Mouse (Mus musculus) testis, adult 2 months (tissue): ENCODE data around the gene Lsm3.

Experiments used
- CTCF ChIP-seq: fragments of 200-500 bp; IDR thresholded peaks from 2 replicates; pipeline ENCODE4 v1.5.1; 2012; ENCODE audit warnings: low read depth, mild to moderate bottlenecking, inconsistent platforms, low read length, moderate library complexity; ENCODE audit not compliant: control insufficient read depth, insufficient read depth, insufficient replicate concordance
- POLR2A ChIP-seq: fragments of 200-500 bp; IDR thresholded peaks from 2 replicates; pipeline ENCODE4 v1.6.1; 2012; ENCODE audit warnings: low read depth, mild to moderate bottlenecking, inconsistent platforms, low read length, moderate library complexity; ENCODE audit not compliant: control insufficient read depth

- TF ChIP-seq CTCF (no peak), POLR2A (no peak)
Measured at GRCm38 (mm10) chr6:91493053-91493452, 22.7 kb upstream of the Lsm3 start.
